Mouse (Mus musculus) brain, embryonic 14.5 days (tissue): ENCODE results near the gene Klk1b5. TPM values are rescaled to one million over a fixed set of nuclear protein-coding genes. Genes with fewer than 3 reads are reported as not detected.

Experiments
- DNase-seq: peaks from one replicate; pipeline ENCODE4 v3.0.0-alpha.2; 2011; ENCODE audit warnings: low read depth
- CTCF ChIP-seq: fragments of 200-500 bp; IDR thresholded peaks from 2 replicates; pipeline ENCODE4 v1.5.1; 2012; ENCODE audit warnings: inconsistent platforms, mild to moderate bottlenecking, moderate library complexity, borderline replicate concordance; ENCODE audit not compliant: insufficient read depth, insufficient read length; ENCODE audit errors: extremely low read depth
- POLR2A ChIP-seq: fragments of 200-500 bp; IDR thresholded peaks from 2 replicates; pipeline ENCODE4 v1.6.1; 2012; ENCODE audit warnings: mild to moderate bottlenecking, inconsistent platforms, borderline replicate concordance; ENCODE audit not compliant: poor library complexity, insufficient read depth, insufficient read length, severe bottlenecking; ENCODE audit errors: extremely low read depth
- polyA plus RNA-seq: library from polyadenylated mRNA; depleted of rRNA; stranded (reverse); fragments of >200 nt; gene quantifications from 2 replicates; pipeline ENCODE4 v1.2.3, GENCODE M21; 2012; rRNA removed

The Klk1b5 gene
- polyA plus RNA-seq, 1 experiment: not detected

DNA sequence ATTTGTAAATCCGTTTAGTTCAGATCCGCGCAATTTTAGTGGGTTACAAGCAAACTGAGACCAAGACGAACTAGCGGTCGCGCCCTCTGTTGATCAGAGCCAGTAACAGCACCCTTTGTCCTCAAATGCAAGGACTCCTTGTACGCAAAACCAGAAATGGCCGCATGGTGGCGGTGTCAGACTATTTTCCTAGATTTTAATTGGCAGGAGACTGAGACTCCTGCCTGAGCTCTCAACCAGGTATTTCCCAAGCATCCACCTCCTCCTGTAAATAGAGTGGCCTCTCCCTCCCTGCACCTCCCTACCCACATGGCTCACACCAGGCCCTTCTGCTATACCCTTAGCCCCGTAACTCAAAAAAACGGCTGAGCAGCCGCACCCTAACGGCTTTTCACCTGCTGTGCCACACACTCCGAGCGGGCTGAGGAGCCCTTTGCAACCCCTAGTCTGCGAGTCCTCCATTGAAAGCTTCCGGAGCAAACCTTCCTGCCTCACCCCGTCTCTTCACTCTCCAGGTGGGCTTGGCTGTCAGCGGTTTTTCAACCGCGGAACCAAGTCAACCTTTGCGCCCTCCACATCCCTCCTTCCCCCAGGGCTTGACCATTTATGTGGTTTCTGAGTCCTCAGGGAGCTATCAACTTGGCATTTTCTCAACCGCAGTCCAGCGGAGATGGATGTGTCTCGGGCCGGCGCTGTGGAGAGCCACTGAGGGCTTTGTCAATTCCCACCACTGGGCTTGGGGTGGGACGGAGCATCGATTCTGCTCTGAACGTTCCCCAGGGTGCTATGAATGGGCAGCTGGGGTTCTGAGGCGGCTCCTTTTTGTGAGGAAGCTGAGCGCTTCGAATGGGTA, 47.3 kb downstream of the Klk1b5 start:
- TF ChIP-seq POLR2A (no peak), CTCF (peak; percentile 97)

DNA sequence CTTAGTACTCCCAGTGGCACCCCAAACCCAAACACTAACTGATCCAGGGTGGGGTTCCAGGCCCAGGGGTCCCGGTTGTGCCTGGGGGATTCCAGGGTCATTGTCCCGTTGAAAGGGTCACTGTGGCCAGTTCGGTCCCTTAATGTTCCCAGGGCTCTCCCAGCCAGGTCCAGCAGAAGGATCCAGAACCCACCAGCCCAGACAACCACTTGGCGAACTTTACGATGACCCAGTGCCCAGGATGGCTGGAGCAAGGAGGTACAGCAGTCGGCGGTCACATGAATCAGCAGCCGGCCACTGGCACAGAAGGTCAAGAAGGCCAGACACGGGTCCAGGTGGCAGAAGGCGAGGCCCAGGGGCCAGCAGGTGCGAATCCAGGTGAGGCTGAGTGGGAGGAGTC, 52.4 kb downstream of the Klk1b5 start:
- no peak for DNase-seq
- TF ChIP-seq POLR2A (no peak), CTCF (no peak)

More for the DNA sequence above, 47.3 kb downstream of the Klk1b5 start:
- peak; percentile 97 for DNase-seq

DNA sequence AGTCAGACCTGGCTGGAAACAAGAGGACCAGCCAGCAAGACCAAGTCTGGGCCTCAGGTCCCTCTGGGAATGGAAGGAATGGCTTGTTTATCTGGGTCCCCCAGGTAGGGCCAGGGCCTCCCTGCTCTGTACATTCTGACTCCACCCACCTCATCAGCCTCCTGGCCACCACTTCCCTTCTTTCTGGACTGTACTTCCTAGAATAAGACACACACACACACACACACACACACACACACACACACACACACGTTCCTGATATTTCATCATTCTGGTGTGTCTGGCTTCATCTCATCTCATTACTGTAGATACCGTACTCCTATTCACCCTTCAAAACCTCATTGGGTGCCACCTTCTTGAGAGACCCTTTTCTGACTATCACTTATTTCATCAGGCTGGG, 53.7 kb downstream of the Klk1b5 start:
- DNase-seq: no peak
- TF ChIP-seq POLR2A (no peak), CTCF (no peak)

Other genes with a start within 250 kb of the Klk1b5 start
- not detected in 2 replicates for gene Klk1b1, start 249.2 kb upstream of the Klk1b5 start, polyA plus RNA-seq
- gene Klk1b9, start 239.9 kb upstream of the Klk1b5 start, polyA plus RNA-seq: not detected in 2 replicates
- gene Klk1b11, start 220.1 kb upstream of the Klk1b5 start, polyA plus RNA-seq: not detected in 2 replicates
- not detected in 2 replicates for gene Klk1b26, start 203.8 kb upstream of the Klk1b5 start, polyA plus RNA-seq
- gene Klk1b27, start 163.7 kb upstream of the Klk1b5 start, polyA plus RNA-seq: 0.10 TPM in 2 replicates
- gene Klk1b21, start 113.6 kb upstream of the Klk1b5 start, polyA plus RNA-seq: not detected in 2 replicates
- not detected in 2 replicates for gene Klk1b22, start 103.3 kb upstream of the Klk1b5 start, polyA plus RNA-seq
- not detected in 2 replicates for gene Klk1b16, start 79.2 kb upstream of the Klk1b5 start, polyA plus RNA-seq
- 0.19 TPM in 1 of 2 replicates, not detected in the other for gene Klk1b24, start 27.7 kb upstream of the Klk1b5 start, polyA plus RNA-seq
- gene Klk1b3, start 17.8 kb upstream of the Klk1b5 start, polyA plus RNA-seq: not detected in 2 replicates
- not detected in 2 replicates for gene Klk1b4, start 8.5 kb upstream of the Klk1b5 start, polyA plus RNA-seq
- gene Klk1, start 9.4 kb downstream of the Klk1b5 start, polyA plus RNA-seq: 0.16 TPM in 1 of 2 replicates, not detected in the other
- not detected in 2 replicates for gene Gm36864, start 20.2 kb downstream of the Klk1b5 start, polyA plus RNA-seq
- 1.5 and 2.1 TPM in 2 replicates for gene 1700028J19Rik, start 30.8 kb downstream of the Klk1b5 start, polyA plus RNA-seq
- gene 2410002F23Rik, start 30.8 kb downstream of the Klk1b5 start, polyA plus RNA-seq: 270 and 344 TPM in 2 replicates
- not detected in 2 replicates for gene Acp4, start 41.4 kb downstream of the Klk1b5 start, polyA plus RNA-seq
- gene Gm15517, start 45.5 kb downstream of the Klk1b5 start, polyA plus RNA-seq: 1.0 and 1.2 TPM in 2 replicates
- 3.2 and 3.6 TPM in 2 replicates for gene Clec11a, start 91.0 kb downstream of the Klk1b5 start, polyA plus RNA-seq
- 17.2 and 63.1 TPM in 2 replicates for gene Shank1, start 94.3 kb downstream of the Klk1b5 start, polyA plus RNA-seq
- gene Syt3, start 168.2 kb downstream of the Klk1b5 start, polyA plus RNA-seq: 35.5 and 41.6 TPM in 2 replicates
- 3.0 and 4.1 TPM in 2 replicates for gene 1700008O03Rik, start 169.9 kb downstream of the Klk1b5 start, polyA plus RNA-seq
- gene Lrrc4b, start 213.1 kb downstream of the Klk1b5 start, polyA plus RNA-seq: 302 and 372 TPM in 2 replicates
- gene Aspdh, start 249.4 kb downstream of the Klk1b5 start, polyA plus RNA-seq: 29.8 and 30.6 TPM in 2 replicates